Mouse (Mus musculus) kidney, embryonic 16.5 days (tissue): ENCODE measurements around the gene Sept11. TPM values are rescaled to one million over a fixed set of nuclear protein-coding genes. Genes with fewer than 3 reads are reported as not detected.

ENCODE experiments used
- ATAC-seq: fragments of 200-750 bp; cut with Nextera tagmentation; 2 replicates; pipeline ENCODE4 v1.8.0; 2017; ENCODE audit warnings: moderate TSS enrichment; ENCODE audit not compliant: low FRiP score, low TSS enrichment
- H3K27ac ChIP-seq: fragments of 300-500 bp; sonication (generic); 2 replicates; pipeline ENCODE4 v1.5.1; 2014; ENCODE audit warnings: low read length
- H3K27me3 ChIP-seq: fragments of 300-500 bp; sonication (generic); 2 replicates; pipeline ENCODE4 v1.6.1; 2014; ENCODE audit warnings: low read length, control low read depth, mixed read lengths; ENCODE audit not compliant: insufficient read depth
- H3K36me3 ChIP-seq: fragments of 300-500 bp; sonication (generic); 2 replicates; pipeline ENCODE4 v1.6.1; 2014; ENCODE audit warnings: low read length, control low read depth, mixed read lengths; ENCODE audit not compliant: insufficient read depth
- H3K4me1 ChIP-seq: fragments of 300-500 bp; sonication (generic); 2 replicates; pipeline ENCODE4 v1.6.1; 2014; ENCODE audit warnings: low read length, control low read depth, mixed read lengths; ENCODE audit not compliant: insufficient read depth
- H3K4me2 ChIP-seq: fragments of 300-500 bp; sonication (generic); replicated peaks from 2 replicates; pipeline ENCODE4 v1.6.1; 2014; ENCODE audit warnings: low read depth, low read length
- H3K4me3 ChIP-seq: fragments of 300-500 bp; sonication (generic); 2 replicates; pipeline ENCODE4 v1.5.1; 2014; ENCODE audit warnings: mild to moderate bottlenecking, low read length
- H3K9ac ChIP-seq: fragments of 300-500 bp; sonication (generic); replicated peaks from 2 replicates; pipeline ENCODE4 v1.6.1; 2014; ENCODE audit warnings: low read length
- H3K9me3 ChIP-seq: fragments of 300-500 bp; sonication (generic); 2 replicates; pipeline ENCODE4 v1.6.1; 2016; ENCODE audit warnings: low read length, control low read depth
- WGBS: fragments of 180-500 bp; shearing (Covaris S2); extraction: QIAGEN DNeasy Blood & Tissue Kit; methylation state at CpG from one replicate; pipeline ENCODE4 v1.1.7; 2014; 5-methylcytosine and 5-hydroxymethylcytosine counted together
- polyA plus RNA-seq: library from polyadenylated mRNA; unstranded; fragments of >200 nt; fragmentation: Nextera tagmentation; extraction: Ambion mirVana; gene quantifications from 2 replicates; pipeline ENCODE4 v1.2.1, GENCODE M21; 2015

Gene Sept11
- polyA plus RNA-seq, 1 experiment from 2014 or later, result 216 TPM

GRCm38 (mm10) chr5:93152451-93152850 is 59.2 kb downstream of the Sept11 start:
- Histone ChIP-seq H3K4me3 (no peak overlapping the region), H3K4me1 (peaks cover 35% of the 10 kb centered on the region), H3K36me3 (peaks cover 33% of the 10 kb centered on the region), H3K4me2 (no peak overlapping the region), H3K9ac (no peak overlapping the region), H3K27me3 (no peaks in the 10 kb centered on the region), H3K27ac (no peak overlapping the region), H3K9me3 (no peaks in the 10 kb centered on the region)
- 80% methylated on average over 4 of the region's 4 CpGs for WGBS
- no peak for ATAC-seq

- H3K9ac ChIP-seq, result no peak overlapping the region
- no peaks in the 10 kb centered on the region for H3K27me3 ChIP-seq
- no peak overlapping the region for H3K4me3 ChIP-seq
- peak overlapping the region; percentile 41; the same call in 1 of the 2 replicates for H3K27ac ChIP-seq
- ATAC-seq, result no peak
- H3K4me1 ChIP-seq, result peaks cover 29% of the 10 kb centered on the region
- no peak overlapping the region for H3K4me2 ChIP-seq
- peaks cover 35% of the 10 kb centered on the region for H3K36me3 ChIP-seq
- 86% methylated on average over 11 of the region's 11 CpGs for WGBS
- no peaks in the 10 kb centered on the region for H3K9me3 ChIP-seq
Measured at GRCm38 (mm10) chr5:93154401-93154800, 61.2 kb downstream of the Sept11 start.

- no peak overlapping the region for H3K9ac ChIP-seq
- no peak overlapping the region for H3K4me2 ChIP-seq
- no peaks in the 10 kb centered on the region for H3K9me3 ChIP-seq
- no peak for ATAC-seq
- no peaks in the 10 kb centered on the region for H3K4me1 ChIP-seq
- H3K27me3 ChIP-seq, result no peaks in the 10 kb centered on the region
- WGBS, result 80% methylated on average over 3 of the region's 3 CpGs
- H3K36me3 ChIP-seq, result peaks cover 68% of the 10 kb centered on the region
- H3K27ac ChIP-seq, result no peak overlapping the region
- H3K4me3 ChIP-seq, result no peak overlapping the region
Measured at GRCm38 (mm10) chr5:93163541-93163940, 70.3 kb downstream of the Sept11 start.

- Histone ChIP-seq H3K27me3 (no peaks in the 10 kb centered on the region), H3K4me2 (no peak overlapping the region), H3K9me3 (no peaks in the 10 kb centered on the region), H3K9ac (no peak overlapping the region), H3K36me3 (peaks cover 74% of the 10 kb centered on the region), H3K4me1 (no peaks in the 10 kb centered on the region), H3K27ac (no peak overlapping the region), H3K4me3 (no peak overlapping the region)
- ATAC-seq, result no peak
- WGBS, result 95% methylated on average over 11 of the region's 11 CpGs
Measured at GRCm38 (mm10) chr5:93167919-93168516, 74.8 kb downstream of the Sept11 start.

GRCm38 (mm10) chr5:93168654-93169053 is 75.4 kb downstream of the Sept11 start:
- peaks cover 77% of the 10 kb centered on the region for H3K36me3 ChIP-seq
- H3K27me3 ChIP-seq, result no peaks in the 10 kb centered on the region
- H3K4me2 ChIP-seq, result no peak overlapping the region
- H3K4me3 ChIP-seq, result no peak overlapping the region
- no peaks in the 10 kb centered on the region for H3K4me1 ChIP-seq
- ATAC-seq, result no peak
- 91% methylated on average over 6 of the region's 6 CpGs for WGBS
- H3K9me3 ChIP-seq, result no peaks in the 10 kb centered on the region
- H3K9ac ChIP-seq, result no peak overlapping the region
- no peak overlapping the region for H3K27ac ChIP-seq

GRCm38 (mm10) chr5:93171420-93171819 is 78.2 kb downstream of the Sept11 start:
- H3K9ac ChIP-seq, result no peak overlapping the region
- H3K36me3 ChIP-seq, result peaks cover 63% of the 10 kb centered on the region
- H3K9me3 ChIP-seq, result no peaks in the 10 kb centered on the region
- WGBS, result 96% methylated on average over 15 of the region's 15 CpGs
- no peak overlapping the region for H3K27ac ChIP-seq
- no peak overlapping the region for H3K4me2 ChIP-seq
- no peak for ATAC-seq
- H3K4me1 ChIP-seq, result no peaks in the 10 kb centered on the region
- no peaks in the 10 kb centered on the region for H3K27me3 ChIP-seq
- H3K4me3 ChIP-seq, result no peak overlapping the region

- no peak for ATAC-seq
- no peak overlapping the region for H3K27ac ChIP-seq
- H3K9me3 ChIP-seq, result no peaks in the 10 kb centered on the region
- H3K4me2 ChIP-seq, result no peak overlapping the region
- no peaks in the 10 kb centered on the region for H3K4me1 ChIP-seq
- WGBS, result 68% methylated on average over 6 of the region's 6 CpGs
- H3K4me3 ChIP-seq, result no peak overlapping the region
- H3K36me3 ChIP-seq, result peaks cover 65% of the 10 kb centered on the region
- H3K27me3 ChIP-seq, result no peaks in the 10 kb centered on the region
- no peak overlapping the region for H3K9ac ChIP-seq
Measured at GRCm38 (mm10) chr5:93172536-93172935, 79.3 kb downstream of the Sept11 start.

- H3K9ac ChIP-seq, result no peak overlapping the region
- H3K4me2 ChIP-seq, result no peak overlapping the region
- H3K4me1 ChIP-seq, result no peaks in the 10 kb centered on the region
- no peak overlapping the region for H3K4me3 ChIP-seq
- no peaks in the 10 kb centered on the region for H3K27me3 ChIP-seq
- H3K36me3 ChIP-seq, result peaks cover 59% of the 10 kb centered on the region
- 76% methylated on average over 6 of the region's 6 CpGs for WGBS
- ATAC-seq, result no peak
- no peaks in the 10 kb centered on the region for H3K9me3 ChIP-seq
- no peak overlapping the region for H3K27ac ChIP-seq
Measured at GRCm38 (mm10) chr5:93174675-93175074, 81.4 kb downstream of the Sept11 start.

- H3K4me2 ChIP-seq, result no peak overlapping the region
- H3K9ac ChIP-seq, result no peak overlapping the region
- ATAC-seq, result no peak
- no peak overlapping the region for H3K27ac ChIP-seq
- no peaks in the 10 kb centered on the region for H3K9me3 ChIP-seq
- no peaks in the 10 kb centered on the region for H3K4me1 ChIP-seq
- 83% methylated on average over 6 of the region's 6 CpGs for WGBS
- H3K27me3 ChIP-seq, result no peaks in the 10 kb centered on the region
- H3K36me3 ChIP-seq, result peaks cover 41% of the 10 kb centered on the region
- H3K4me3 ChIP-seq, result no peak overlapping the region
Measured at GRCm38 (mm10) chr5:93178616-93179015, 85.4 kb downstream of the Sept11 start.

GRCm38 (mm10) chr5:93180252-93180651 is 87.0 kb downstream of the Sept11 start:
- H3K4me2 ChIP-seq, result no peak overlapping the region
- no peaks in the 10 kb centered on the region for H3K27me3 ChIP-seq
- no peak overlapping the region for H3K27ac ChIP-seq
- ATAC-seq, result no peak
- H3K9ac ChIP-seq, result no peak overlapping the region
- peaks cover 42% of the 10 kb centered on the region for H3K36me3 ChIP-seq
- no peaks in the 10 kb centered on the region for H3K4me1 ChIP-seq
- H3K4me3 ChIP-seq, result no peak overlapping the region
- H3K9me3 ChIP-seq, result no peaks in the 10 kb centered on the region
- WGBS, result 57% methylated on average over 2 of the region's 2 CpGs
